Mouse (Mus musculus): ENCODE measurements around the gene Hoxb4. TPM values are rescaled to one million over a fixed set of nuclear protein-coding genes. Genes with fewer than 3 reads are reported as not detected.

Gene Hoxb4
- total RNA-seq, 2 experiments from 2014 or later: not detected

DNA sequence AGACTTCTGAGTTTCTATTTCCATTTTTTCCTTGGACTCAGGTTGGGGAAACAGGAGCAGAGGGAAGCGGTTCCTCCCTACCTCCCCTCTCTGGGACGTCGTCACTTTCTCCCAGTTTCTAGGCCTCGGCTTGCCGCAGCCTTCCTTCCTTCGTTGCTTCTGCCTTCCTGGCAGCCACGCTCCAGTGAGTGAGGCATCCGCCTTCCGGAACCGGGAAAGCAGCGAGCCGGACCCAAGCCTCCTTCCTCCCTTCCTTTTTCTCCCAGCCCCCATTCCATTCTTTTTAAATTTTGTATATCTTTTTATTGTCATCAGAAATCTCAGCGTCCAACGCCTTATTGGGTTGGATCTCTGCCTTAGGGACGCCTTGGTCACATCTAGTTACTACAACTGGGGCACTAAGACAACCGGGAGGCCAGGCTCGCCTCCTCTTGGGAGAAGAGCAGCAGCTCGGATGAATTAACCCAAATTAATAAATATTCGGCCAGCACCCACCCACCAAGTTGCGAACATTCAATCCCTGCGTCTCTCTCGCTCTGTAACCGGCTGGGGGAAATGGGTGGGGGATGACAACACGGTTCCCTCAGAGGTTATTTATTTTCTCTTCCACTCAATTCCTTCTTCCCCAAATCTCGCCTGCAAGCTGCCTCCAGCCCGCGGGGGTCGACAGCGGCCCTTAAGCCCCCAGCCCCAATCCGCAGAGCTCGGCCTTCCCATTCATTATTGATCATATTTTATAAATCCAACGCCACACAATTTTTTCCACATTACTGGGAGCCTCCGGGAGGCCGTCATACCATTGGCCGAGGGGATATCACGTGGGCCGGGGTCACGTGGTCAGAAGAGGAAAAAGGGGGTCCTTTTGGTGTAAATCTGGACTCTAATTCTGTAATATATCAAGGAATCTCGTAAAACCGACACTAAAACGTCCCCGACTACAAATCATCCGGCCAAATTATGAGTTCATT is 32.0 kb upstream of the Hoxb4 start, which contains the start of gene Hoxb7:
TSS of gene Hoxb7 (plus strand) at position 853 of the 968 bp plus-strand sequence.
- no peak for DNase-seq

DNA sequence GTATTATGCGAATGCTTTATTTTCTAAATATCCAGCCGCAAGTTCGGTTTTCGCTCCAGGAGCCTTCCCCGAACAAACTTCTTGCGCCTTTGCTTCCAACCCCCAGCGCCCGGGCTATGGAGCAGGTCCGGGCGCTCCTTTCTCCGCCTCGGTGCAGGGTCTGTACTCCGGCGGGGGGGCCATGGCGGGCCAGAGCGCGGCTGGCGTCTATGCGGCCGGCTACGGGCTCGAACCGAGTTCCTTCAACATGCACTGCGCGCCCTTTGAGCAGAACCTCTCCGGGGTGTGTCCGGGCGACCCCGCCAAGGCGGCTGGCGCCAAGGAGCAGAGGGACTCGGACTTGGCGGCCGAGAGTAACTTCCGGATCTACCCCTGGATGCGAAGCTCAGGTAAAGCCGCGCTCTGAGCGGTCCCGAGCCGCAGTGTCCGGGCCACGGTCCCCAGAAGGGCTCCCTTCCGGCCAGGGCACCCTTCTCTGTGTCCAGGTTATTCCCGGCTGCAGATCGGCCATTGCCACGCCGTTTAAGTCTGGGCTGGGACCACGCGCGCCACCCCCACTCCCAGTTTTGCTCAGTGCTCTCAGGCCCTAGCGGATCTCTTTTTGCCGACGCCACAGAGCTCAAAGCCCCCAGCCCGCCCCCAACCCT is 31.2 kb upstream of the Hoxb4 start:
- DNase-seq: no peak

DNA sequence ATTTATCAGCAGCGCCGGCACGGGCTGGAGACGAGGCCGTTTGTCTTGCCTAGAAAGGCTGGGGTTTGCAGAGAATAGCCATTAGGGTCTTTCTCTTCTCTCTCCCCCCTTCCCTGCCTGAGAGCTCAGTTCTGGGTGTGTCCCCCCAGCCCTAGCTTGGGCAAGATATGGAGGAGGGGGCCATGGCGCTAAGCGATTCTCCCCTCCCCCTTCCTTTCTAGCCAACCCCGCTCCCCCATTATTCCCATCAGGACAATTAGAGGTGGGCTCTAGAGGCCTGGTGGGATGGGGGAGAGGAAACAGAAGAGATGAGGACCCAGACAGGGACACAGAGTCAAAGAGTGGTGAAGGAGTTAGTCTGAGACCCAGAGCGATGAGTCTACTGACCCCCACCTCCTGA is 30.7 kb upstream of the Hoxb4 start:
- DNase-seq: no peak

DNA sequence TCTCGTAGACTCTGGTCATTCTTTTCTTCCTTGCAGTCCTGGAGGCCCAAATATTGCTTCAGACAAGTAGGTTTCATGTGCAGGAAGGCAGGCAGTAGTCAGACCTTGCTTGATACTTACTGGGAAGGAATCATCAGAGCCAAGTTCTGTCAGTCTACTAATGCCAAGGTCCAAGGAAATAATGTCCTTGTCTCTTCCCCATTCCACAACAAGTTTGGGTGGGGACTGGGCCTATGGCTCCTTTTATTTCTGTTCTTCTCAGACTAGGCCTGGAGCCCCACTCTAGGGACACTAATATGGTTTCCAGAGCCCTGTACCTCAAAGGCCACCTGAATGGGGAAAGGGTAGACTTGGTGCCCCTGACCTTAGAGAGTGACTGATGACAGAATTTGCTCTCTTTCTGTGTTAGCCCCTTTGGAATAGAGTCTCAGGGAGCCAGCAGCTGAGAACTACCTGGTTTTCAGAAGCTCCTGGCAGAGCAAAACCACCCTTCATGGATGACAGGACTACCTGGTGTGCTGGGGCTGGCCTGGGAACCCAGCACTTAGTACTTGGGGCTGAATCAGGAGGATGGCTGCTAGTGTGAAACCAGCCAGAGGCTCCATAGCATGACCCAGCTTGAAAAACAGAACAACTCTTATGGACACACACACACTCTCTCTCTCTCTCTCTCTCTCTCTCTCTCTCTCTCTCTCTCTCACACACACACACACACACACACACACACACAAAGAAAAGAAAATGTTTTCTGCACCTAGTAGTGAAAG is 29.4 kb upstream of the Hoxb4 start:
- DNase-seq: no peak

DNA sequence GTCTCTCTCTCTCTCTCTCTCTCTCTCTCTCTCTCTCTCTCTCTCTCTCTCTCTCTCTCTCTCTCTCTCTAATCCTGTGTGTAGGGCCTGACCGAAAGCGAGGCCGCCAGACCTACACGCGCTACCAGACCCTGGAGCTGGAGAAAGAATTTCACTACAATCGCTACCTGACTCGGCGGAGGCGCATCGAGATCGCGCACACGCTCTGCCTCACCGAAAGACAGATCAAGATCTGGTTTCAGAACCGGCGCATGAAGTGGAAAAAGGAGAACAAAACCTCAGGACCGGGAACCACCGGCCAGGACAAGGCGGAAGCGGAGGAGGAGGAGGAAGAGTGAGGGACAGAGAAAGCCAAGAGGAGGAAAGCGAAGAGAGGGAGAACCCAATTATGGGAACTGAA is 28.8 kb upstream of the Hoxb4 start:
- DNase-seq: no peak

DNA sequence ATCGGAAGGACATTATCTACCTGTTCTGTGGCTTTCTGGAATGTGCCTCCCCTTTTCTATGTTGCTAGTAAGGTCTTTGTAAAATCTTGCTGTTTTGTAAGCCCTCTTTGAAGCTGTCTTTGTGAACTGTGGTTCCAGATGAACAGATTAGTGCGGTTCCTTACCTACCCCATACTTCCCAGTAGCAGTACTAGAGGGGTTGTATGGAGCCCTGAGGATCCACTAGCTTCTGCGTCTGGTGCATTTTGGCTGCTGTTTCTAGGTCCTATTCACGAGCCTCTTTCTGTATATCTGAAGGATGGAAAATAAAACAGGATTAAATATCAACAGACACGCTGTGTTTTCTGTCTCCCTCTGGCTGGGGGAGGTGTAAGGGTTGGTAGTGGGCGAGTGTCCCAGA is 28.2 kb upstream of the Hoxb4 start:
- DNase-seq: no peak

DNA sequence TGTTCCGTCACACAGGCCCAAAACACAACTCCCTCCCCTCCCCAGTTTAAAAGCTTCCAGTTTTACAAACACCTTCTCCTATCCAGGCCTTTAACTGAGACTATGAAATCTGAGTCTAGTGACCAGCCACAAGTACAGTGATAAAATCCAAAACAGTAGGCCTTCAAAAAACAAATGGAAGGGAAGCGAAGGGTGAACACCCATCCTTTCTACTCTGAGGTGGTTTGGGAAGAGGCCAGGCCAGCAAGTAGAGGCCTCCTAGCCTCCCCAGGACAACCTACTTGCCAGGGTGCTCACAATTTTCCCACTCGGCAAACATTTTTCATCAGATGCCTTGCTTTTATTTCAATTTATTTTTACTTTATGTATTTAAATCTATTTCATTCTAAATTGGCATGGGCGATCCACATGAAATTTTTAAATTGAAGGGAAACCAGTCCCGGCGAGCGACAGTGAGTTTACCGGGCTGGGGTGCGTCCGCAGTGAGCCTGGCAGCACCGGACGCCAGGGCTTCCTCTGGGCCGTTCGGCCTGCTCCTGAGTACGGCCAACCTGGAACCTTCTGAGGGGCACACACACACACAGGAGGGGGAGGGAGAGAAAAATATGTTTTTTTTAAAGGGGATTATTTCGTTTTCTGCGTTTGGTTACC is 27.2 kb upstream of the Hoxb4 start:
- no peak for DNase-seq

DNA sequence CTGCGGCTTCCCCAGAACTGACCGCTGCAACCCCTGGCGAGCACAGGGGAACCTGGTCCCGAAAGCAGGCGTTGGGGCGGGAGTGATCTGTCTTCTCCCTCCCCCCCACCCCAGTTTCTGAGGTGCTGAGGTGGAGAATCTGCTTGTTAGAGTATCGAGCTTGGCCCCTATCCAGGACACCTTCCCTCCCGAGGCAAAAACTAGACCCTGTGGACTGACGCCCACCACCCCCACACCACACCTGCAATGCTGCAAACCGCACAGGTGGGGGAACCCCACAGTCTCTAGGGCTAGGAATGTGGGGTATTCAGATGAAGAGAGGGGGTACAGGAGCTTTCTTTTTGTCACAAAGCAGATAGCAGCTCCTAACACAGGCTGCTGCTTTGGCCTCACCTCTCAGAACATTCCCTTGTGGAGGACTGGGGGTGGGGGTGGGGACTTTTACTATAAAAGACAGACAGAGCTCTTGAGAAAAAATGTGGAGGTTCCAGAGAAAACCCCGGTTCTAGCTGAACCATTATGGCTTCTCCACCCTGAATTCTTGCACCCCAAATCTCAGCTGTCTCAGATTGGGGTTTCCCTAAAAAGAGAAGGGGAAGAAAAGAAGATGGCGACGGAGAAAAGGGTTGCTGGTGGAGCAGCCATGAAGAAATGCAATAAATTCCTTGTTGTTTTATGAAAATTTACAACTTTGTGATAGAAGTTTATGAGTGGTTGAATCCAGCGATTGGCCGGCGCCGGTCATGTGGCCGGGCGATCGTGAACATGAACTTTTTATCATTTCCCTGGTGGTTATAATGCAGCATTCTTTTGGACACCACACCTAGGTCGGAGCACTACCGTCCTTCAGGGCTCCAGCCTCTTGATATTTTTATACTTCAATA is 26.1 kb upstream of the Hoxb4 start, which contains the start of gene Hoxb6:
TSS of gene Hoxb6 (plus strand) at position 796 of the 884 bp plus-strand sequence.
- no peak for DNase-seq

DNA sequence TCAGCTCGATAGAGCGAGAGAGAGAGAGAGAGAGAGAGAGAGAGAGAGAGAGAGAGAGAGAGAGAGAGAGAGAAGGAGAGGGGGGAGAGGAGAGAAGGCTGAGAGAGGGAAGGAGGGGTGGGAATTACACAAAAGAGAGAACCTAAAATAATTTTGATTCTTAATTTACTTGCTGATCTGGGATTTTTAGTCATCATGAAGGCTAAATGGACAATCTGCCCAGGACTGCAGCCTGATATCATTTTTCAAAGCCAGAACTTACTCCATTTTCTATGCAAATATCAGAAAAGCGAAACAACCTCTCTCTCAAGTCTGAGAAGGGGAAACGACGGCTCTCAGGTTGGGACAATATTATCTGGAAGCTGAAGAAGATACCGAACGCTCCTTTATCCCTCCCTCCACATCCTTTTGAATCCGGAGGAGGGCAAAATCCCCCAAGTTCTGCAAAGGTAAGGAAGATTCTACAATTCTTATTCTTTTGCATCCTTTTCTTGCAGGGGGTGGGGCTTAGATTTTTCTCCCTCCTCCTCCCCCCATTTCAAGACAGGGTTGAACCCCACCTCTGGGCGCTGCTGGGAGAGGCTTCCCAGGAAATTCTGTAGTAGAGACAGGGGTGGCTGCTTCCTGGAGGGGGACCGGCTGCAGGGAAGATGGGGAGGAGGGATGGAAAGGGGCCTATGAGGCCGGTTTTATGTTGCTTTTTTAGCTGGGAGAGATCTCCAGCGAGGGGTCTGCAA is 25.3 kb upstream of the Hoxb4 start:
- no peak for DNase-seq

DNA sequence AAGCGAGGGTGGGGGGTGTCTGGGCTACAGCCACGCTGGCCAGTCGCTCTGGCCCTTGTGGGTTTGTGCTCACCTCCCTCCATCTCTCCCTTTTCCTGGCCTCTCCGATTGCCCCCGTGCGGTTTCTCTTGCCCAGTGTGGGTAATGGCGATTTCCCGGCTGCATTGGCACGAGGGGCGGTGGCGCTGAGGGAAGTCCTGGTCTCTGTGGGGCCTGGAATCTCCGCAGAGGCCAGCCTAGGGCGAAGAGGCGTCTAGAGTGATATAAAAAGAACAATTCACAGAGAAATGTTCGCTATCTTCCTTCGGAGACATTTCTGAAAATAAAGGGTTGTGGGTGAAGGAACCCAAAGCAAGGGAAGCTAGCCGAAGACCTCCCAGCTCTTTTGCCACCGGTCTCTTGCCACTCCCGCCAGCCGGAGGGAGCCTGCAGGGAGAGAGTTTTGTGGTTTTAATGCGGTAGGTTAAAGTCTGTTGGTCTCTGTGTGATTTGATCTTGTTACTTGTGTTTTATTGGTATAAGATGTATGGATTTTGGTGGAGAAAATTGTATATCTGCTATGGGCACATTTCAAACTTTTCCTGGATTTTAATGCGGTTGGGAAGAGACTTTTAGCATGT is 24.7 kb upstream of the Hoxb4 start:
- DNase-seq: no peak

DNA sequence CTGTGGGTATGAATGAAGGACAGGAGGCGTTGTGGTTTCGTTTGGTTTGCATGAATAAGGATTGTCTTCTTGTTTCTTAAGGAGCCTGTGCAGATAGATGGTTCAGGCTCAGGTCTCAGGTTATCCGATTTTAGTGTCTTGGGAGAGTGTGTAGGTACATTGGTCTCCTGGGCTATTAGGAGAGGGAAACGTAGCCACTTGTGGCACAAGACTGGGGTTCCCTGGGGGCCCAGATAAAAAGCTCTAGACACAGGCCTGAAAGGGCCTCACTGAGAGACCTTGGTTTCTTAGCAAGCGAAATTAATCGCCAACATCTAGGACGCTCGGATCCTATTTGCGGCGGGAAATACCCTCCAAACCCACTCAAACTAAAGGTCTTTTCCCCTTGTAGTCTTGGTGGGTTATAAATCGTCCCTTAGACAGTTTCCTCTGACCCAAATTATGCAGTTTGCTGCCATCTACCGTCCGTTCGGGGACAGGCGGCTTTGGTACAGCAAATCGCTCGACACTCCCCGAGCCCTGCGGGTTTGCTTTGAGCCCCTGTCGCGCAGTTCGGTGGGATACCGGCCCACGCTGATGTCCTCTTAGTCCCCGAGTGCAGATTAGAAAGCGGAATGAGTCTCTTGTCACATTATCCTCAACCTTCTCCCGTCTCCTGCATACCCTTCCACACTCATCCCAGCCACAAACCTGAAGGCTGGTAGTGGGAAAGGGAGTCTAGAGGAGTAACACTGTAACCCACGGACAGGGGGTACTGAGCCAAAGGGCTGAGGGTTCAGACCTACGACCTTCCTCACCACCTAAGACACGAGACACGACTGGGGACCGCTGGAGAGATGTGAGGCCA is 23.6 kb upstream of the Hoxb4 start:
- DNase-seq: no peak

DNA sequence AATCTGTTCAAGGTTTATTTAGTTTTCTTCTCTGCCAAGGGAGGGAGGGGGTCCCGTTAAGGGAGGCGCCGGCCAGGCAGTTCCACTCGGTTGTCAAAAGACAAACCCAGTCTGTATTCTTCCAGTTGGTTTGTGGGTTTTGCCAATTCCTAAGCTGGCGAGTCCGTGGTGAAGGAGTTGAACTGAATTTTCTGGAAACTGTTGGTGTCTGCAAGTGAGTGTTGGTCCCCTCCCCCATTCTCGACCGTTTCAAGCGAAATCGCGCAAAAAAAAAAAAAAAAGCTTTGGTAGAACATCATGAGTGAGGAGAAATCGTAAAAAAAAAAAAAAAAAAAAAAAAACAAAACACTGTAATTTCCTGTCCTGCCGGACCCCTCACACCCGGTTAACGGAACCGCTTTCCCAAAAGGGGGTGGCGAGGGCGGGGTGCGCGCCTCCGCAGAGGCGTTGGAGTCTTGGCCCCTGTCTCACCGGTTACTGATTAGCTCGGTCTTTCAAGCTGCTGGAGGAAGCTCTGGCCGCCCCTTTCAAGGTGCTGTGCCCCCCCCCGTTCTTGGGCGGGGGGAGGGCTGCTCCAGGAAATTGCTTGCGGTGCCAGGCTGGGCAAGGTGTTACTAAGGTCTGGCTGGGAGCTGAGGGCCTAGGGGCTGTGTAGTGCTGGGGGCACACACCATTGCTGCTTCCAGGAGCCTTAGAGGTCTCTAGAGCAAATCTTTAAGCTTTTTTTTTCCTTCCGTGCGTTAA is 22.8 kb upstream of the Hoxb4 start:
- DNase-seq: no peak

DNA sequence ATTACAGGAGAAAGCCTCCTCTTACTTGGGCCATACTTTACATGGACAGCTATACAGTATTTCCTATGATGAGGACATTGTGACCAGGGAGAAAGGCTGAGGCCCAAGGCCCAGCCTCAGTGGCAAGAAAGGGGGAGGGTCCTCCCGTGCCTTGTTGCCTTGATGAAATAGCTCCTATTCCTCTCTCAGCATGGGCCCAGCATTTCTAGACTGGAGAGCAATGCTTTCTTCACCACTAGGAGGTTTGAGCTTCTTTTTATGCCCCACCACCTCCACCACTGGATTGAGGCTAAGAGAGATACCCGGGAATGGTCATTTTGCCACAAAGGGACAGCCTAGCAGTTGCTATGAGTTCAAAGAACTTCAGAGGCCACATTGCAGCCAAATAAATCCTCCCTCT is 21.1 kb upstream of the Hoxb4 start:
- no peak for DNase-seq

DNA sequence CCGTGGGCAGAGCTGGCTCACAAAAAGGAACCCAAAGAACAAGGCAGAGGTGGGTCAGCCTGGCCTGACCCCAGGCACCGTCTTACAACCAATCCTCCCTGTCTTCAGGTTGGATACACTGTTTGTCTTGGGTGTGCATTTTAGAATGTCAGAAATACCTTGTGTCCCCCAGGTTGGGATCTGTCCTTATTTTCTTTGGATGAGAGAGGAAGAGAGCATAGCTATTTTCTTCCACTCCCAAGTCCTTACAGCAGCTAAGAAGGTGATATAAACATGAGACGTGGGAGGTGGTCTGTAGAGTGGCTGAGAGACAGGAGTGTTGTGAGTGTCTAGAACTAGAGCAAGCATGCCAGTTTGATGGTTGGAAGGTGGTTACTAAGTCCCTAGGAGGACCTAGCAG is 20.6 kb upstream of the Hoxb4 start:
- DNase-seq: no peak

DNA sequence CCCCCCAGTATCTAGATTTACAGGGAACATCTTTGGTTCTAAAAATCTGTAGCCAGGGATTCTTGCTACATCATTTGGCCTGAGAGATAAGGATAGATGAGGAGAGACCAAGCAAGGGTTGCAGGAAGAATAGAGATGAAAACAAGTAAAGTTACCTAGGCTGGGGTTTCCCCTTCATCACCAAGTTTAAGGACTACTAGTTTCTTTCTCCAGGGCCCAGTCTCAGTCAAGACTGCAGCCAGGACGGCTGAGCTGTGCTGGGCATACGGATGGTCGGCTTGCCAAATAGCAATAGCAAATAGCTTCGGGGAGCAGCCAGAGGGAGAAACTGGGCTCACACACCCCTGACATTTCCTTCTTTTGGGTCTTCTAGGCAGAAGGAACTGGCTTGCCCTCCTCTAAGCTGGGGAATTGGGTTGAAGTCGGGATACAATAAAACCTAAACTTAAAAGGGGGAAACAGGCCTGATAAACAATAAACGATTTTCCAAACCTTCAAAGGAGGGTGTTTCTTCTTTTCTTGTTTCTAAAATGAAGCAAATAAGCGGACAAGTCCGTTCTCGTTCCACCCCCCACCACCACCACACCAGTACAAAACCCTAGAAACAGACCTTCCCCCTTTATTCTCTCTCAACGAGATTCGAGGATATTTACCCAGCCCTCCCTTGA is 20.0 kb upstream of the Hoxb4 start:
- DNase-seq: no peak

DNA sequence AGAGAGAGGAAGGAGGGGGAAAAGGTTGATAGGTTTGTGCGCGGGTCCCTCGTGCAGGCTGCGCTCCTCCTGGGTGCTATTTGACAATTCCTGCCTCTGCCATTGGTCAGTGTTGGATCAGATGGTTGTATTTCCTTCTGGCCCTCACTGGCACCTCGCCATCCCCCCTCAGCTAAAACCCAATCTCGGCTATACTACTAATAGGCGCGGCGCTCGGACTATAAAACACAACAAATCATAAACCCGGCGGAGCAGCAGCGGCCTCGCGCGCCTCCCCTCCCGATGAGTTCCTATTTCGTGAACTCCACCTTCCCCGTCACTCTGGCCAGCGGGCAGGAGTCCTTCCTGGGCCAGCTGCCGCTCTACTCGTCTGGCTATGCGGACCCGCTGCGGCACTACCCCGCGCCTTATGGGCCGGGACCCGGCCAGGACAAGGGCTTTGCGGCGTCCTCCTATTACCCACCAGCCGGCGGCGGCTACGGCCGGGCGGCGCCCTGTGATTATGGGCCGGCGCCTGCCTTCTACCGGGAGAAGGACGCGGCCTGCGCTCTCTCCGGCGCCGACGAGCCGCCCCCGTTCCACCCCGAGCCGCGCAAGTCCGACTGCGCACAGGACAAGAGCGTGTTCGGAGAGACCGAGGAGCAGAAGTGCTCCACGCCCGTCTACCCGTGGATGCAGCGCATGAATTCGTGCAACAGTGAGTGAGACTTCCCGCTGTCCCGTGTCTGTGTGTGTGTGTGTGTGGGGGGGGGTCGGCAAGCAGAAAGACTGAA is 19.0 kb upstream of the Hoxb4 start:
- DNase-seq: no peak

DNA sequence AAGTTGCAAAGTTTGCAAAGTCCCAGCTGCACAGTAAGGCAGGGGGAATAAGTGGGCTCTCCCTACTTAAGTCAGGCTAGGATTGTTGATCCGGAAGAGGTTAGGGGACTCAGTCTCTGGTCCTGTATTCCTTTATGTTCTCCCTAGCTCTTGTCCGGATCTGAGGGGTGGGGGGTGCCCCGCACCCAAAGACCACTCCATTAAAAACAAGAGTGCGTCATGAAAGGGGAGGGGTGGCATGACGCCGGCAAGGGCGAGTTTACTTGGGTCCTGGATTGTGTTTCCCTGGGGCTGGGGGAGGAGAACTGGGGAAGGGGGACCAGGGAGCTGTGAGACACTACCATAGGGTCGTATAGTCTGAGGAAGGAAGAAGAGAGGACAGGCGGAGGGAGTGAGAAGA is 18.3 kb upstream of the Hoxb4 start:
- DNase-seq: no peak

All from layer of hippocampus, postnatal 36 days (tissue).